Mouse (Mus musculus) brain, embryonic 14.5 days (tissue): ENCODE data around the gene Stk24. TPM values are rescaled to one million over a fixed set of nuclear protein-coding genes. Genes with fewer than 3 reads are reported as not detected.
A peak's percentile ranks its signal among the peaks of the same experiment; 100 is the strongest.
"Not testable (repeated sequence)": the region's sequence is repeated elsewhere in the genome, so short reads cannot be mapped to it uniquely, and the experiment has no call there.

Experiments
- DNase-seq: peaks from one replicate; pipeline ENCODE4 v3.0.0-alpha.2; 2011; ENCODE audit warnings: low read depth
- CTCF ChIP-seq: fragments of 200-500 bp; IDR thresholded peaks from 2 replicates; pipeline ENCODE4 v1.5.1; 2012; ENCODE audit warnings: inconsistent platforms, mild to moderate bottlenecking, moderate library complexity, borderline replicate concordance; ENCODE audit not compliant: insufficient read depth, insufficient read length; ENCODE audit errors: extremely low read depth
- POLR2A ChIP-seq: fragments of 200-500 bp; IDR thresholded peaks from 2 replicates; pipeline ENCODE4 v1.6.1; 2012; ENCODE audit warnings: mild to moderate bottlenecking, inconsistent platforms, borderline replicate concordance; ENCODE audit not compliant: poor library complexity, insufficient read depth, insufficient read length, severe bottlenecking; ENCODE audit errors: extremely low read depth
- polyA plus RNA-seq: library from polyadenylated mRNA; depleted of rRNA; stranded (reverse); fragments of >200 nt; gene quantifications from 2 replicates; pipeline ENCODE4 v1.2.3, GENCODE M21; 2012; rRNA removed

Stk24 gene
- 26.2 and 29.7 TPM in 2 replicates for polyA plus RNA-seq

DNA sequence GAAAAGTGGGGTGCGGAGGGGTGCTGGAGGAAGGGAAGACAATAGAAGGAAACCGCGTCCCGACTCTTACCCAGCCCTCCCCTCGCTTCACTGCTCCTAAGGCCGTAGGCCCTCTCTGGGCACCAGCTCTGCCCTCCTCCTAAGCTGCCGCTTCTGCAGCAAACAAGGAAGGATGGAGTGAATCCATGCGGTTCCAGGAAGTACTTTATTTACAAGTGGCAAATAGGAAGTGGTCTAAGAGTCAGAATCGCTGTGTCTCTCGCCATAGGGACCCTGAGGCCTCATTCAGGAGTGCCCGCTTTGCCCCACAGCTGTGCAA lies at the start of gene Stk24:
Stk24 (minus strand) TSS at position 185 of the 319 bp plus-strand sequence.
- TF ChIP-seq POLR2A = no peak
- TF ChIP-seq CTCF = no peak
- DNase-seq = peak; percentile 66

DNA sequence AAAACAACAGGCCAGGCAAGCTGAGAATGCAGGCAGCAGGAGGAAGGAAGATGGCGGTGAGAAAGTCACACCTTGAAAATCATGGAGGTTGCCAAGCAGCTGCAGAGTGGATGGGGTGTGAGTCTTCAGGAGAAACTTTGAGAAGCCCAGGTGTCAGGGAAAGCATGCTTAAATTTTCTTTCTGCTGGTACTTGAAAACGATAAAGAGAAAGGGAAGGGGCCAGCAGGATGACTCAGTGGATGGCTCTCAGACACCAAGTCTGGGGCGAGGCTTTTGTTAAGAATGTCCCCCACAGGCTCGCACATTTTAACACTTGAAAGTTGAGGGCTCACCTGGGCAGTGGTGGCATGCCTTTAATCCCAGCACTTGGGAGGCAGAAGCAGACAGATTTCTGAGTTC lies 48.3 kb upstream of the Stk24 start:
- DNase-seq = no peak
- TF ChIP-seq CTCF = no peak
- no peak for TF ChIP-seq POLR2A

DNA sequence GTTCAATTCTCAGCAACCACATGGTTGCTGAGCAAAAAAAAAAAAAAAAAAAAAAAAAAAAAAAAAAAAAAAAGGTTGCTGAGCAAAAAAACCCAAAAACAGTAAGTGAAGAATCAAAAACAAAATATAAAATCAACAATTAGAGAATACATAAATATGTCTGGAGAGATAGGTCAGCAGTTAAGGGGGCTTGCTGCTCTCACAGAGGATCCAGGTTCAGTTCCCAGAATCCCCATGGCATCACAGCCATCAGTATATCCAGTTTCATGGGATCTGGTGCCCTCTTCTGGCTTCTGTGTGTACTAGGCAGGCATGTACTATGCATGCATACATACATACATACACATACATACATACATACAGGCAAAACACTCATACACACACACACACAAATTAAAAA lies 46.9 kb upstream of the Stk24 start:
- DNase-seq = no peak
- peak; percentile 8; the same call in 1 of the 2 replicates for TF ChIP-seq CTCF
- TF ChIP-seq POLR2A = no peak

DNA sequence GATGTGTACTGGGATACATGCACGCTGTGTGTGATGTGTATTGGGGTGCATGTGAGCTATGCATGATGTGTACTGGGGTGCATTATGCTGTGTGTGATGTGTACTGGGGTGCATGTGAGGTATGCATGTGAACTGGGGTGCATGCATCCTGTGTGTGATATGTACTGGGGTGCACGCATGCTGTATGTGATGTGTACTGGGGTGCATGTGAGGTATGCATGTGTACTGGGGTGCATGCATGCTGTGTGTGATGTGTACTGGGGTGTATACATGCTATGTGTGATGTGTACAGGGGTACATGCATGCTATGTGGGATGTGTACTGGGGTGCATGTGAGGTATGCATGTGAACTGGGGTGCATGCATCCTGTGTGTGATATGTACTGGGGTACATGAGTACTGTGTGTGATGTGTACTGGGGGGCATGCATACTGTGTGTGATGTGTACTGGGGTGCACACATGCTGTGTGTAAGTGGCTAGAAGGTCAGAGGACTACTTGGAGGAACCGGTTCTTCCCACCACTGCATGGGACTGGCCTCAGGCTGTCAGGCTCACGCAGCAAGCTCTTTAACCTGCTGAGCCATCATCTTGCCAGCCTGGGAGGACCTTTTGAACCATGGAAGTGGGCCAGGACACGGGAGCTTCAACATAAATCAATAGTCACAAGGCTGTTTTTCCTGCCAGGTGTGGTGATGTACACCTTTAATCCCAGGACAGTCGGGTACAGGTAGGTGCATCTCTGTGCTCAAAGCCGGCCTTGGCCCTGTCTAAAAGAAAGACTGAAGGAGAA lies 45.4 kb upstream of the Stk24 start:
- TF ChIP-seq CTCF (no peak), POLR2A (no peak)
- no peak for DNase-seq

DNA sequence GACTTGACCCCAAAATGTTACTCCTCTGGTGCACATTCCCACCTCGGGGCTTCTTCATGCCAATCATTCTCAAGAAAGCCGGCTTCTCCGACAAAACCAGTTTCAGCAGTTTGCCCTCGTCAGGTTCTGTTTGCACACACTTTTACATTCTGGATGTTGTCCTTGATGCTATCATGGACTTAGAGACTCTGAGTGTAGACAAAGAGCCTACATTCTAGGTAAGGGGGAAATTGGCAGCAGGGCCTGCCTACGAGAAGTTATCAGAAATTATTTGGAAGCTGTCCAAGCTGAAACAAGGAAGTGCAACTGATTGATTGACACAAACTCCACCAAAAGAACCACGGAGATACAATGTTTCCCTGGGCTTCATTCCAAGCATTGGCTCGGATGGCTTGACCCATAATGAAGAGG lies 43.5 kb upstream of the Stk24 start:
- TF ChIP-seq CTCF (no peak), POLR2A (no peak)
- no peak for DNase-seq

DNA sequence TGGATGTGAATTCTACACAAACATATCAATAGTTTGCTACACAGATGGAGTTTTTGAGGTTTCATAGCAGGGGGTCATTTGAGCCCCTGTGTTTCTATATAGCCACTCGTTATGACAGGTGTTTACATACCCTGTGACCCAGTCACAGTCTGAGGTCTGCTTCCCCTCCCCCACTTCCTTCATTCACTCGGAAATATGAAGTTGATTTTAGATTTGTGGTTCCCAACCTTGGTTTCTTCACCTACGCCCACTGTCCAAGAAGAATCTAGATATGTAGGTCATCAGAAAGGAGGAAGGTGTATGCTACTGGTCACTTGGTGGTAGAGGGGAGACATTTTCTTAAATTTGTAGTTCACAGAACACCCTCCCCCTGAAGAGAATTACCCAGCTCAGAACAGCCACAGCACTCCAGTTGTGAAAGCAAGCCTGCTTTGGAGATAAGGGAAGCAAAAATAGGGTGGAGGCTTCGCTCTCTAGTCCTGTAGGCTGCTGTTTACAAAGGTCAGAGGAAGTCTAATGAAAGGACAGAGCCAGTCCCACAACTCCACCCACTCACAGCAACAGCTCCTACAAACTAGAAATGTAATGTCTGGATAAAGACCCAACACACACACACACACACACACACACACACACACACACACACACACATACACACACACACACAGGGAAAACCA lies 43.0 kb upstream of the Stk24 start:
- TF ChIP-seq CTCF = no peak
- TF ChIP-seq POLR2A = no peak
- no peak for DNase-seq

DNA sequence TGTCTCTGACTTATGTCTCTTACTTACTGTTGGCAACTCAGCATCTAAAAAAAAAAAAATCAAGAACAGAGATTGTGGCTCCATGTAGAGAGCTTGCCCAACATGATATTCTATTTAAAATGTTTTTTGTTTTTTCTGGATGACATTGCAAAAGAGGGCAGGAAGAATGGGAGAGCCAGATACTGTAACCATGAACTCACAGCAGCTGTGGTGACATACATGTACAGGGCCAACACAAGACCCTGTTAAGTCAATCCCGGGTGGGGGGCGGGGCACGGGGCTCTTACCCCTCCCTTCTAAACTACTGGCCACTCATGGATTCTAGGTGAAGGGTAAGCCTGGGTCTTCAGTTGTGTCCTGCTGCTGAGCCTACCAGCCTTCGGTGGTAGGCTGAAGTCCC lies 42.2 kb upstream of the Stk24 start:
- no peak for DNase-seq
- no peak for TF ChIP-seq POLR2A
- no peak for TF ChIP-seq CTCF

DNA sequence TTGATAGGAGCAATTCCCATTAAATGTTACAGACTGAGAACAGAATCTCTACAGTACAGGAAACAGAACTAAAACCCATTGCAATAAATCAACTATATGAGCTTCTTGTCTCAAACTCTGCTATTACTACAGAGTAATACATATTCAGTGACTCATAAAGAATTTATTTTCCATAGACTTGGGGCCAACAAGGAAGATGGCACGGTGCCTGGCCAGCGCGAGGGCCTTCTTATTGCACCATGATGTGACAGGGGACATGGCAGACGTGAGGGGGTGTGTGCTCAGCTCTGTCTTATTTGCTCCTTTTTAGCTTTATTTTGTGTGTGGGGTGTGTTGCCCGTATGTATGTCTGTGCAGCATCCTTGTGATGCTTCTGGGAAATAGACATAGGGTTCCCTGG lies 37.8 kb upstream of the Stk24 start:
- TF ChIP-seq CTCF (no peak), POLR2A (no peak)
- DNase-seq = no peak

DNA sequence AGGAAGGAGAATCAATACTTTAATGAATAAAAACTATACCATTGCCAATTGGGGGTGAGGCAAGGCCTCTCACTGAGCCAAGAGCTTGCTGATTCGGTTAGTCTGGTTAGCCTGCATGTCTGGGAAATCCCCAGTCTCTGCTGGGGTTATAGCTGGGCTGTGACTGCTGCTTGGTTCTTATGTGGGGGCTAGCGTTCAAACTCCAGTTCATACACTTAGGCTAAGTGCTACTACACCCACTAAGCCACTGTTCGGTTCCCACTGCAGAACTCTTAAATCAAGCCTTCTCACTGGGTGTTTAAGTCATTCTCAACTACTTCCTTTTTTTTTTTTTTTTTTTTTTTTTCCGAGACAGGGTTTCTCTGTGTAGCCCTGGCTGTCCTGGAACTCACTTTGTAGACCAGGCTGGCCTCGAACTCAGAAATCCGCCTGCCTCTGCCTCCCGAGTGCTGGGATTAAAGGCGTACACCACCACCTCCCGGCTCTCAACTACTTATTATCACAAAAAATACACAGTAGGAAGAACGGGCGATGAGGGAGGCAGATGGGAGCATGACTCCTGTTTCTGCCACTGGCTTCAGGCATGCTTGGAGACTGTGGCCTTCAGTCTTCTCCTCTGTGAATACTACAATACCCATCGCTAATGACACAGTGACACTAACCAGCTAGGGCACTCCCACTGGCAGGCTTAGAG lies 37.0 kb upstream of the Stk24 start:
- no peak for DNase-seq
- TF ChIP-seq POLR2A (no peak), CTCF (no peak)

DNA sequence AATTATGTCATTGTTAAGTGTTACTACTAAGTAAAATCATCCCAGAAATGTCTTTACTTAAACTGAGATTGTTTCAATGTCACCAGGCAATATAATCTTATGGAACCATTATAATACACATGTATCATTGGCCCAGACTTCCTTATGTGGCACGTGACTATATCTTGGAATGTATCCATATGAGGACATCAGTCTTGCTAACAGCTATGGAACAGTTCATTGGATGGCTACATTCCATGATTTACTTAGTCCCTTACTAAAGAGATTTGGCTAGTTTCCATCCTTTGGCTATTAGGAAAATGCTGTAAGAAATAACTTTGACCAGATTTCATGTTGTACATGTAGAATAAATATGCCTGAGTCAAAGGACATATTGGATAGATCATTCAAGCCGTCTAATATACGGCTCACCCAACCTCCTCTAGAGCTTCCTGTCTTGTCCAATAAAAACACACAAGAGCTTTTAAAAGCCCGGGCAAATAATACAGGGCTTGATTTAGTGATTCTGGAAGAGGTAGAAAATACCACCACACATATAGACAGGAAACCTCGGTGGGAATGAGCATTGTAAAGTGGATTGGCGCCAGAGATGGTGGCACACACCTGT lies 34.9 kb upstream of the Stk24 start:
- TF ChIP-seq CTCF (no peak), POLR2A (no peak)
- DNase-seq = peak; percentile 17

DNA sequence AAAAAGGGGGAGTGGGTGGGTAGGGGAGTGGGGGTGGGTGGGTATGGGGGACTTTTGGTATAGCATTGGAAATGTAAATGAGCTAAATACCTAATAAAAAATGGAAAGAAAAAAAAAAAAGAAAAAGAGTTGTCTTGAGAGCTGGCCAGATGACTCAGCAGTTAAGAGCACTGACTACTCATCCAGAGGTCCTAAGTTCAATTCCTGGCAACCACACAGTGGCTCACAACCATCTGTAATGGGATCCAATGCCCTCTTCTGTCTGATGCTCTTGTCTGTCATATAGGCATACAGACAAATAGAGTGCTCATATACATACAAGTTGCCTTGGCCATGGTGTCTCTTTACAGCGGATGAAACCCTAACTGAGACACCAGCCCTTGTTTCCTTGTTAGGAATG lies 33.9 kb upstream of the Stk24 start:
- not testable (repeated sequence) for DNase-seq
